Mouse (Mus musculus) right cerebral cortex, postnatal 10 days (tissue): Measurements from ENCODE around the gene Rph3a.
"Not testable (repeated sequence)": the region's sequence is repeated elsewhere in the genome, so short reads cannot be mapped to it uniquely, and the experiment has no call there.

Experiments
- DNase-seq, 2 experiments: peaks; one replicate each; pipeline ENCODE4 v3.0.0; 2021; ENCODE audit warnings: low spot score in 2 of 2

The Rph3a gene

DNA sequence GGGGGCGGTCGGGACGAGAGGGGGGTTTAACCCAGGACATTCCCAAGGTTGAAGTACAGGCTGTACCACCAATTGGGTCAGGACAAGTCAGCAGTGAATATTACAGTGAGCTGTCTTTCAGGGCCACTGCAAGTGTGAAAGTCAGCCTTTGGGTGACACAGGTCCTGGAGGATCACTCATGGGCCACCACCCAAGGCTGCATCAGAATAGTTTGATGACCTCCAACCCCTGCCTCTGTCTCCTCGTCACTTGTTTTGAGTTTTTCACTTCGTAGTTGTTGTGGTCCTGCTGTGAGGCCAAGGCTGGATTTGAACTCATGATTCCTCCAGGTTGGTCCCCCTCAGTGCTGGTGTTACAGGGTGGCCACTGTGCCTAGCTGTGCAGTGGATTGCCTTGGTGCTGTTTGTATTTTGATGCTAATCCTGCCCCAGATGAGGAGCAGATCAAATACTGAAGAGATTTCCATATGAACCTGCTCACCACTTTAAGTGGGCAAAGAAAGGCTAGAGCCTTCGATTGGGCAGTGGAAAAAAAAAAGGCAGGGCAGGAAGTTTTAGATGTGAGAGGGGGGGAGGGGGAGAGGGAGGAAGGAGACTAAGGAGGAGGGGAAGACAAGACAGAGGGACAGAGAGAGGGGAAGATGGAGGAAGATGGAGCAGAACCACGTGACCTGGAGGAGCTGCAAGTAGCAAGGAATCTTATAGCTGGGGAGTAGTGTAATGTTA lies 101.5 kb downstream of the Rph3a start:
- DNase-seq = no peak

GRCm38 (mm10) chr5:120906791-120907733 lies 102.8 kb downstream of the Rph3a start, which contains the start of gene Oas1a:
Gene Oas1a (minus strand): TSS chr5:120907521.
- not testable (repeated sequence) for DNase-seq

DNA sequence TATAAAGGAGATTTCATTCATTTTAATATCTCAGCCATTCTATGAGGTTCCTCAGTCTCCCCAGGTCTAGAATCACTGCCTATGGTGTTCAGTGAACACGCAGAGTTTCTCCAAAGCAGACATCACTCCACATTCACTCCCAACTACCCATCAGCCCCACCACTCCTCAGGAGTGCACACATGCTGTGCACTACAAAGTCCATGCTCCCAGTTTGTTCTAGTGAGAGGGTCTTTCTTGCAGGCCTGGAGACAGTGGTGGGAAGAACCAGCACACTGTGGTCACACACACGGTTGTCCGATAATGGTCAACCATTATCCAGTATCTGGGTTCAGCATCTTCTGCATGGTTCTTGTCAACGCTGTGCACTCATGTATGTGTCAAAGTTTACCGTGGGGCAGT lies 107.8 kb downstream of the Rph3a start:
- DNase-seq = no peak

GRCm38 (mm10) chr5:120900666-120901065 lies 109.2 kb downstream of the Rph3a start:
- DNase-seq = no peak

DNA sequence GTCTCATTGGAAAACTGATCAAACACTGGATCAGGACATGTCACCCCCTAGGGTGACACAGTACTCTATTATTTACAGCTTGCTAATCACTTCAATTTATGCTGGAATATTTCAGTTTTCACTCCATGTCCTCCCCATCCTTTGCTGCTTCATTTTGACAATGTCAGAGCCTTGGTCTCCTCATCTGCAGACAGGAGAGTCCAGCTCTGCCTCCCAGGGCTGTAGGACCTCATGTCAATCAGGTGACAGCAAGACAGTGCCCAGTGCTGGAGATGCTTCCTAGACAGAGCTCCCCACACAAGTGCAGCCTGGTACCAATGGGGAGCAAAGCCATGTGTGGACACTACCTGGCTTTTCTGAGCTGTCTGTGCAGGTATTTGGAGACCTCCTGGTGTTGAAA lies 111.2 kb downstream of the Rph3a start:
- DNase-seq = no peak

GRCm38 (mm10) chr5:120898307-120898706 lies 111.6 kb downstream of the Rph3a start:
- DNase-seq = no peak

GRCm38 (mm10) chr5:120895231-120895900 lies 114.5 kb downstream of the Rph3a start:
- no peak for DNase-seq

GRCm38 (mm10) chr5:120894692-120895091 lies 115.2 kb downstream of the Rph3a start:
- not testable (repeated sequence) for DNase-seq

DNA sequence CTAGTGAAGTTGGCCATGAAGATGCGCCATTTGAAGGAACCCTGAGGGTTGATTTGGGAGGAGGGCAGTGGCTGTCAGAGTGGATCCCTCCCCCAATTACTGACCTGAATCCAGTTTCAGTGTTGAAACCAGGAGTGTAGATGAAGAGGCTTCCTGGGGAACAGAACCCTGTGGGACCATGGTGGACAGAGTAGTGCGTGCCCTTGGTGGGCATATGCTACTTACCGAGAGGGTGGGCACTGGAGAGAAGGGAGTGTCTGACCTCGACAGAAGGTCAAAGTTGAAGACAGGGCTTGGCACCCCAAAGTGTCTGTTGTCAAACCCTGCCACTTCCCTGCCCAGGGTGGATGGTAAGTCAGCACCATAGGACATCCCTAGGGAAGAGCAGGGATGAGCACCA lies 116.0 kb downstream of the Rph3a start:
- not testable (repeated sequence) for DNase-seq

GRCm38 (mm10) chr5:120892243-120892660 lies 117.6 kb downstream of the Rph3a start:
- no peak for DNase-seq

DNA sequence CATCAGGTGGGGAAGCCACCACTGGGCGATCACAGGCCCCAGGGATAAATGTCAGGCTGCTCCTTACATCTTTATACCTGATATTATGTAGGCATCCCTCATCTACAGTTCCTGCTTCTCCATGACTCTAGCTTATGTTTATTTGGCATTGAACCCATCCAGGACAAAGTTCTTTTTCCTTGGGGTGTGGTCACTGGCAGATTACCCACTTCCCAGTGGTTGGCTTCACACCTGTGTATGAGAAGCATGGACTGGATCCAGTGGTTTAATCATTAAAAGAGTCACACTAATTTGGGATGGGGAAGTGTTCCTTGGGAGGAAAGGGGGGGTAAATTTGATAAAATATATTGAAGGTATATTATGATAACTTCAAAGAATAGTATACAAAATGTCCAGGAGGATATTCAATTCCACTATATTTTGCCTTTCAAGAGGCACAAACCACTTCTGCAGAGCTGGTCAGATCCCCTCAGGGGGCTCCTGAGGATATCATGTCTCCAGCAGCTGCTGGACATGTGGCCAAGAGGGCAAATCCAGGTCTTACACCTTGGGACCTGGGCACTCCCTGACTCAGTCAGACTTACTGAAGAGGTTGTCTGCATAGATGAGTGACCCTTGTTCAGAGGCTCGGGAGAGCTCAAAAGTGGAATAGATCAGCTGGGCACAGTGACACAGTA lies 118.2 kb downstream of the Rph3a start:
- DNase-seq = not testable (repeated sequence)

DNA sequence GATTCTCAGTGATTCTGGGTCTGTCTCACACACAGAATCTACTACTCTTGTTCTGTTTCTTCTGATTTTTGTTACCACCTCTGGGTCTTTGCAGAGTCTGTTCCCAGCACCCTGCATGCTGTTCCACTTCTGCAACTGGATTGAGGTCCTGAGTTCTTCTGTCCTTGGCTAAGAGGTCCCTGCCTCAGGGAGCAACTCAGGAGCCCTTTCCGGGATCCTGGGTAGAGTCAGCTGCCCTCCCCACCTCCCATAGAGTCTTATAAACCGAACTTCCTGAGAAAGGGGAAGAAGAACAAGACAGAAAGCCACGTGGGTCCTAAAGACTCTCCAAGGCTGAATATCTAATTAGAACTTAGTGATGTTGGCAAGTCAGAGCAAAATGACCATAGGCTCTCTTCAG lies 118.9 kb downstream of the Rph3a start:
- DNase-seq = no peak
